Mouse (Mus musculus) urinary bladder, postnatal 10 days (tissue): ENCODE measurements around the gene Olfr890.
"Not testable (repeated sequence)": the region's sequence is repeated elsewhere in the genome, so short reads cannot be mapped to it uniquely, and the experiment has no call there.

Experiments used
- DNase-seq: peaks from one replicate; pipeline ENCODE4 v3.0.0; 2022; ENCODE audit warnings: low spot score

Gene Olfr890

DNA sequence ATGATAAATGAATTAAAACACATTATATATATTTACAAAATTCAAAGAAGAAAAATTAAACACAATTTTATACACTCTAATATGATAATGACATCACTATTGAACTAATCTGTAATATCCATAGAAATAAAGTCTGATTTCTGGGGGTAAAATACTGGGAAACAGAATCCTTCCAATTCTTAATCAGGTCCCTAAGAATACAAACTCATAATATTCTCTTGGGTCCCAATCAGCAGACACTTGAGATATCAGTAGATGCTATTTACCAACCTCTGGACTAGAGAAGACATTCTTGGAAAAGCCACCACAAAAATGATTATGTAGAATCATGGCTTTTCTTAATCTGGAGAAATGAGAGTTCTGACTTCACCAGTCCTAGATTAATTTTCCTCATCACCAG lies at the start of gene Olfr890:
Gene Olfr890, plus strand, starts transcription at position 301 of the 400 bp plus-strand sequence.
- DNase-seq, result no peak

DNA sequence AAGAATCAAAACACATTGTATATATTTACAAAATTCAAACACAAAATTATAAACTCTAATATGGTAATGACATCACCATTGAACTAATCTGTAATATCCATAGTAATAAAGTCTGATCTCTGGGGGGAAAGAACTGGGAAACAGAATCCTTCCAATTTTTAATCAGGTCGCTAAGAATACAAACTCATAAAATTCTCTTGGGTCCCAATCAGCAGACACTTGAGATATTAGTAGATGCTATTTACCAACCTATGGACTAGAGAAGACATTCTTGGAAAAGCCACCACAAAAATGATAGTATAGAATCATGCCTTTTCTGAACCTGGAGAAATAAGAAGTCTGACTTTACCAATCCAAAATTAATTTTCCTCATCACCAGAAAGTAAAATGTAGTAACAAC lies 34.5 kb upstream of the Olfr890 start, which contains the start of gene Olfr888:
Gene Olfr888, plus strand, starts transcription at position 301 of the 400 bp plus-strand sequence.
- no peak for DNase-seq

- no peak for DNase-seq
These were observed 27.4 kb upstream of the Olfr890 start, which contains the start of gene Olfr889 for GRCm38 (mm10) chr9:38114898-38115297. Gene Olfr889, plus strand, starts transcription at chr9:38115198.

- not testable (repeated sequence) for DNase-seq
These were observed 26.0 kb downstream of the Olfr890 start for GRCm38 (mm10) chr9:38168341-38168740.

DNA sequence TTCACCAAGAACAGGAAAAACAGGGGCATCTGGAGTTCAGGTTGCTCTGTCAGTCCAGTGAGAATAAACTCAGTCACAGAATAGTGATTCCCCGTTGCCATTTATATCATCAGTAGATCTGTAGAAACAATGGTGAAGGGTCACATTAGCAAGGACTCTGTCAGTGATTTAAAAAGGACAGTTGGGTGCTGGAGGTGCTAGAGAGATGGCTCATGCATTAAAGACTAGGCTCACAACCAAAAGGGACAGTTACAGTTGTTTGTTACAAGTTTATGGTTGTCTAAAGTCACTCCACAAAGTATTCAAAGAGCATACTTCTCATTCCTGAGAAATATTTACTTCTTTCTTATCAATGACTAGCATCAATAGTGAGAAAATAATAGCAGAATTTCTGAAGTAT lies 38.4 kb downstream of the Olfr890 start, which contains the start of gene Olfr891:
Gene Olfr891, minus strand, starts transcription at position 101 of the 400 bp plus-strand sequence.
- DNase-seq, result no peak
